Mouse (Mus musculus) intestine, postnatal 0 days (tissue): Measurements from ENCODE around the gene Tnik. TPM values are rescaled to one million over a fixed set of nuclear protein-coding genes. Genes with fewer than 3 reads are reported as not detected.
A peak's percentile ranks its signal among the peaks of the same experiment; 100 is the strongest.

Experiments used
- ATAC-seq: fragments of 200-750 bp; cut with Nextera tagmentation; 2 replicates; pipeline ENCODE4 v1.8.0; 2017; ENCODE audit warnings: mild to moderate bottlenecking, moderate TSS enrichment, moderate library complexity
- H3K27ac ChIP-seq: fragments of 300-500 bp; sonication (generic); 2 replicates; pipeline ENCODE4 v1.5.1; 2014; ENCODE audit warnings: mild to moderate bottlenecking, low read depth, low read length, moderate library complexity
- H3K27me3 ChIP-seq: fragments of 300-500 bp; sonication (generic); replicated peaks from 2 replicates; pipeline ENCODE4 v1.6.1; 2014; ENCODE audit warnings: low read length, mixed read lengths; ENCODE audit not compliant: control insufficient read depth, insufficient read depth
- H3K36me3 ChIP-seq: fragments of 300-500 bp; sonication (generic); 2 replicates; pipeline ENCODE4 v1.6.1; 2014; ENCODE audit warnings: mild to moderate bottlenecking, moderate library complexity; ENCODE audit not compliant: control insufficient read depth, insufficient read depth
- H3K4me1 ChIP-seq: fragments of 300-500 bp; sonication (generic); replicated peaks from 2 replicates; pipeline ENCODE4 v1.6.1; 2014; ENCODE audit warnings: antibody characterized with exemption, low read length, mixed read lengths; ENCODE audit not compliant: control insufficient read depth, insufficient read depth
- H3K4me2 ChIP-seq: fragments of 300-500 bp; sonication (generic); replicated peaks from 2 replicates; pipeline ENCODE4 v1.6.1; 2014; ENCODE audit warnings: low read depth, mild to moderate bottlenecking, moderate library complexity
- H3K4me3 ChIP-seq: fragments of 300-500 bp; sonication (generic); 2 replicates; pipeline ENCODE4 v1.5.1; 2014; ENCODE audit warnings: low read depth, low read length
- H3K9ac ChIP-seq: fragments of 300-500 bp; sonication (generic); 2 replicates; pipeline ENCODE4 v1.6.1; 2014; ENCODE audit warnings: mild to moderate bottlenecking, low read depth, low read length
- H3K9me3 ChIP-seq: fragments of 300-500 bp; sonication (generic); 2 replicates; pipeline ENCODE4 v1.6.1; 2016; ENCODE audit warnings: mixed run types; ENCODE audit not compliant: control insufficient read depth
- CTCF ChIP-seq: sonication (generic); IDR thresholded peaks from 2 replicates; pipeline ENCODE4 v1.5.1; 2016; ENCODE audit warnings: low read depth, mild to moderate bottlenecking, control low read depth, antibody characterized with exemption, moderate library complexity
- WGBS: fragments of 180-500 bp; shearing (Covaris S2); extraction: QIAGEN DNeasy Blood & Tissue Kit; methylation state at CpG from one replicate; pipeline ENCODE4 v1.1.7; 2014; 5-methylcytosine and 5-hydroxymethylcytosine counted together
- polyA plus RNA-seq: library from polyadenylated mRNA; unstranded; fragments of >200 nt; fragmentation: Nextera tagmentation; extraction: Ambion mirVana; gene quantifications from 2 replicates; pipeline ENCODE4 v1.2.1, GENCODE M21; 2015

The Tnik gene
- polyA plus RNA-seq, 1 experiment from 2014 or later: 7.9 TPM

DNA sequence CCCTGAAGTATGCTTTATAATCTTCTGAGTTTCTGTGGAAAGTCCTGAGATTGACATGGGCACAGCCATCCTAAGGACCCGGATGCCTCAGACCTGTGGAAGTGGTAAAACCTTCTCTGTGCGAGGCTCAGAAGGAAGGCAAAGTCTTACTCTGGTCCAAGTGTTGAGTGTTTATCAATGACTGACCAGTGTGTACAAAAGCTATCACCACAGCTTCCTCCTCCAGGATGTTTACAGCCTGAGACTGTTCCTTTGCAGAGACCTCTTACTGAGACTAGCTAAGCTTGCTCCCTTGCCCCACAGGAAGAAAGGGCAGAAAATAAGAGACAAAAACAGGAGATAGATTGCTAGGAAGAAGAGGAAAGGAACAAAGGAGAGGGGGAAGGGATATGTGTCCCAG lies 422.5 kb downstream of the Tnik start:
- H3K4me1 ChIP-seq: peaks cover 4% of the 10 kb centered on the region; the same call in 1 of the 2 replicates
- no peak overlapping the region for H3K27ac ChIP-seq
- H3K27me3 ChIP-seq: no peaks in the 10 kb centered on the region
- no peak overlapping the region for H3K4me3 ChIP-seq
- no peak for ATAC-seq
- H3K9me3 ChIP-seq: no peaks in the 10 kb centered on the region
- no peak for TF ChIP-seq CTCF
- 67% methylated on average over 2 of the region's 2 CpGs for WGBS
- H3K4me2 ChIP-seq: no peak overlapping the region
- no peaks in the 10 kb centered on the region for H3K36me3 ChIP-seq
- H3K9ac ChIP-seq: no peak overlapping the region

DNA sequence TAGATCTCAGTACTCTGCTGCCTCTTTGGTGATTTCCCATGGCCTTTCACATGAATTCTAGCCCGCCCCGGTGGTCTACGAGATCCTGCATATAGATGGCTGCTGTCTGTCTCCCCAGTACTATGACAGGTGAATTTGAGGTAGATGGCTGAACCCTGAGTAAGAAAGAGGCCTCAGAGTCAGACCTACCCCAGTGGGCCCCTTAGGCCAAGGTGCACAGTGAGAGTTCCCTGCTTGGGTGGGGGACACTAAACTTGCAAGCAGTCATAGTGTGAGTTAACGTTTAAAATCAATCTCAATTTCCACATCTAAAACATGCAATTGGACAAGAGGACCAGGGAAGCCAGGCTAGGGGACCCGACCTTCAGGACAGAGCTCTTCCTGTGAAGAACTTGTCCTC lies 431.8 kb downstream of the Tnik start:
- Histone ChIP-seq H3K4me3 (no peak overlapping the region), H3K4me2 (0 out of 2 replicates have a peak overlapping the region, but pooled peaks have one; percentile 60), H3K27ac (peak overlapping the region; percentile 93), H3K9ac (no peak overlapping the region), H3K4me1 (no peaks in the 10 kb centered on the region), H3K9me3 (no peaks in the 10 kb centered on the region), H3K27me3 (no peaks in the 10 kb centered on the region), H3K36me3 (no peaks in the 10 kb centered on the region)
- WGBS: 70% methylated on average over 5 of the region's 5 CpGs
- no peak for TF ChIP-seq CTCF
- ATAC-seq: peak; percentile 57

DNA sequence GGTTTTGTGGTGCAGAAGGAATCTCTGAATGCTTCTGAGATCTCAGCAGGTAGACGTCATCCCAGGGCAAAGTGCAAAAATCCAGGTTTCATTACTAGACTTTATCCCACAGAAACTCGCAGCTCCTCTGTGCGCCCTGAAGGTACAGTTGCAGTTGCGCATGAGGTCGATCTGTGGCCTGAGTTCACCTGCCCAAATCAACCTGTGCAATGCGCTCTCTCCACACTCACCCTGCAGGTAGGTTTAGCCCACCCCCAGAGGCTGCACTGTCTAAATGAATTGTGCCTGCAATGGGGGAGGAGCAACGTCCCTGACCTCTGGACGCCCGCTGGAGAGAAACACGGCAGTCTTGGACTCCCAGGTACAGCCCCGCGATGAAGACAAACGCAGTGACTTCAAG lies 432.6 kb downstream of the Tnik start:
- no peak for TF ChIP-seq CTCF
- Histone ChIP-seq H3K36me3 (no peaks in the 10 kb centered on the region), H3K4me3 (peak overlapping the region; percentile 22), H3K27ac (peak overlapping the region; percentile 93), H3K9me3 (no peaks in the 10 kb centered on the region), H3K4me2 (peak overlapping the region; percentile 60), H3K27me3 (no peaks in the 10 kb centered on the region), H3K9ac (peak overlapping the region; percentile 46), H3K4me1 (no peaks in the 10 kb centered on the region)
- WGBS: 37% methylated on average over 13 of the region's 13 CpGs
- peak; percentile 72 for ATAC-seq

DNA sequence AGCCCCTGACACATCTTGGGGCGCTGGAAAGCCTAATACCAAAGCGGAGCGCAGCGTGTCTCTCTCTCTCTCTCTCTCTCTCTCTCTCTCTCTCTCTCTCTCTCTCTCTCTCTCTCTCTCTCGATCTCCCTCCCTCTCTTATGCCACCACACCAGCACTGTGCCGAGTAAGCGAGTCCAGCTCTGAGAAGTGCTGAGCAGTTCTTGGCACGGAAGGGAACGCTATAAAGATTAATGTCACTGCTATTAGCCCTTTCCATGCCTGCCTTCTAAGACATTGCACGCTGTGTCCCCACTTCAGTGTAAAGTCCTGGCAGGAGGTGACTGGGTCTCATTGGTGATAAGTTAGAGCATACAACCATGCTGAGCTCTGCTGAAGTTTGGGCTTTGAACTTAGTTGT lies 433.1 kb downstream of the Tnik start:
- peak; percentile 81 for ATAC-seq
- no peak for TF ChIP-seq CTCF
- WGBS: 40% methylated on average over 10 of the region's 10 CpGs

DNA sequence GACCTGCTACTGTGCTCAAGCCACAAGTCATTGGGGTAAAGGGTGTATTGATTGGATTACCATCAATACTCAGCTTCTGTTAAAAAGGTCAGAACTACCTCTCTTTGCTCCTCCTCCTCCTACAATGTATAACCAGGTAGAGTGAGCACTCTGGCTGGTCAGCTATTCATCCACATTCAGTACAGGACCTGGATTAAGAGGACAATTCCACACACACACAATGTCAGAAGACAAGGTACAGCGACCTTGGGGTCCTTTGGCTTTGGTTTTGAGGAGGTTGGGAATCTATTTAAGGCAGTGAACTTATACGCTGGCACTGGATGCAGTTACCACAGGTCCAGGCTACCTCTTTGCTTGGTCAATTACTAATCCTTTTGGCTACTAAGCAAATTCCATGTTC lies 434.8 kb downstream of the Tnik start, which contains the start of gene Slc2a2:
Gene Slc2a2 (plus strand): TSS at position 107 of the 400 bp plus-strand sequence.
- peak within 1 kb of the TSS; percentile 93 for H3K27ac ChIP-seq
- TF ChIP-seq CTCF: no peak
- H3K4me1 ChIP-seq: no peaks in the 10 kb centered on the region
- peak within 1 kb of the TSS; percentile 17 for H3K4me3 ChIP-seq
- no peaks in the 10 kb centered on the region for H3K27me3 ChIP-seq
- ATAC-seq: no peak
- no peaks in the 10 kb centered on the region for H3K36me3 ChIP-seq
- peak within 1 kb of the TSS; percentile 40 for H3K4me2 ChIP-seq
- no peaks in the 10 kb centered on the region for H3K9me3 ChIP-seq
- peak within 1 kb of the TSS; percentile 41 for H3K9ac ChIP-seq
- WGBS: 80% methylated on average over 2 of the region's 2 CpGs

More for the DNA sequence above, 433.1 kb downstream of the Tnik start:
- Histone ChIP-seq H3K9me3 (no peaks in the 10 kb centered on the region), H3K4me3 (peak overlapping the region; percentile 22; the same call in 1 of the 2 replicates), H3K27me3 (no peaks in the 10 kb centered on the region), H3K9ac (peak overlapping the region; percentile 46), H3K4me2 (peak overlapping the region; percentile 60), H3K4me1 (no peaks in the 10 kb centered on the region), H3K36me3 (no peaks in the 10 kb centered on the region), H3K27ac (peak overlapping the region; percentile 93)

DNA sequence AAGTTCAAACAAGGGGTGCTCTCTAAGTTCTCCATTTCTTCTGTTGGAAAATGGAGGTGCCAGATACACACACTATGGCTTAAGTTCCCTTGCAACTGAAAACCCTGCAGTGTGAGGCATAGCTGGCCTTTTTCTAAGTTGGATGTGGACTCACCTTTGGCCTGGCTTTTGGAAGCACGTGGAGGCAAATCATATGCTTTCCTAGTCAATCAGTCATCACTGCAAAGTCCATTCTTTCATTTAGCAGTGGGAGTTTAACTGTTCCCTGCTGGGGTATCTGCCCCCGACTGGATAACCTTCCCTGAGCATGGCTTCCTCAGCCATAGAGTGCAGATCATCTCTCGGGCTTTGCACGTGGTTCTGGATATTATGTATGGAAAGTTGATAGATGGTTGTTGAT lies 436.6 kb downstream of the Tnik start:
- Histone ChIP-seq H3K9me3 (no peaks in the 10 kb centered on the region), H3K4me2 (peak overlapping the region; percentile 40), H3K4me3 (no peak overlapping the region), H3K27ac (peak overlapping the region; percentile 93), H3K36me3 (no peaks in the 10 kb centered on the region), H3K9ac (no peak overlapping the region), H3K4me1 (no peaks in the 10 kb centered on the region), H3K27me3 (no peaks in the 10 kb centered on the region)
- WGBS: 54% methylated on average over 4 of the region's 4 CpGs
- ATAC-seq: no peak
- no peak for TF ChIP-seq CTCF

DNA sequence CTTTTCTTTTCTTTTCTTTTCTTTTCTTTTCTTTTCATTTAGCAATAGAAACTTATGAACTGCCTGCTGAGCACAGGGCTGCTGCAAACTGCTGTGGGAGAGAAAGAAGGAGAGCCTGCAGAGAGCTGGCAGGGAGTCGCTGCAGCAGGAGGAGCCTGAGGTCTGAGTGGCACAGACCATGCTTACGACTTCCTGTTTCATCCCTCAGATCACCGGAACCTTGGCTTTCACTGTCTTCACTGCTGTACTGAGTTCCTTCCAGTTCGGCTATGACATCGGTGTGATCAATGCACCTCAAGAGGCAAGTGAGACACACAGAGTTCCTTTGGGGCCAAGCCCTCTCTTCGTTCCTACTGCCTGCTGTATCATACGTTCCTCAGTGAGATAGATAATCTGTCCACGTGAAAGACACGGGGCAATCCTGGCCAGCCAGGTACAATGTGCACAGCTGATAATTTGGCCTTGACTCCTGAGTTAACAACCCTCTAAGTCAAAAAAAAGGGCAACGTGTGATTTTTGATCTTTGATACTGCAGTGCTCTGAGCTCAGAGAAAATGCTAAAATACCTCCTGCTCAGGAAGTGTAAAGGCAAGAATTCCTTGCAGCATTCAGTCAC lies 442.6 kb downstream of the Tnik start:
- no peaks in the 10 kb centered on the region for H3K9me3 ChIP-seq
- peak overlapping the region; percentile 21 for H3K4me2 ChIP-seq
- peak; percentile 94 for ATAC-seq
- H3K27me3 ChIP-seq: no peaks in the 10 kb centered on the region
- H3K9ac ChIP-seq: no peak overlapping the region
- TF ChIP-seq CTCF: no peak
- WGBS: 22% methylated on average over 10 of the region's 10 CpGs
- peak overlapping the region; percentile 69 for H3K27ac ChIP-seq
- no peaks in the 10 kb centered on the region for H3K4me1 ChIP-seq
- H3K36me3 ChIP-seq: no peaks in the 10 kb centered on the region
- no peak overlapping the region for H3K4me3 ChIP-seq
